Mouse (Mus musculus) forebrain, embryonic 11.5 days (tissue): Measurements from ENCODE around the gene Slco2a1. TPM values are rescaled to one million over a fixed set of nuclear protein-coding genes. Genes with fewer than 3 reads are reported as not detected.

Experiments used
- ATAC-seq: fragments of 200-750 bp; cut with Nextera tagmentation; replicated peaks from 2 replicates; pipeline ENCODE4 v1.8.0; 2017; ENCODE audit warnings: moderate TSS enrichment; ENCODE audit not compliant: low FRiP score
- DNase-seq: peaks from one replicate; pipeline ENCODE4 v3.0.0-alpha.2; 2017; ENCODE audit warnings: low spot score
- H3K27ac ChIP-seq: fragments of 300-500 bp; sonication (generic); 2 replicates; pipeline ENCODE4 v1.5.1; 2014; ENCODE audit warnings: low read depth, low read length
- H3K27me3 ChIP-seq: fragments of 300-500 bp; sonication (generic); 2 replicates; pipeline ENCODE4 v1.6.1; 2014; ENCODE audit warnings: mild to moderate bottlenecking, low read length, mixed read lengths; ENCODE audit not compliant: control insufficient read depth, insufficient read depth
- H3K36me3 ChIP-seq: fragments of 300-500 bp; sonication (generic); 2 replicates; pipeline ENCODE4 v1.6.1; 2014; ENCODE audit warnings: mild to moderate bottlenecking, low read length, moderate library complexity, mixed read lengths; ENCODE audit not compliant: control insufficient read depth, insufficient read depth
- H3K4me1 ChIP-seq: fragments of 300-500 bp; sonication (generic); replicated peaks from 2 replicates; pipeline ENCODE4 v1.6.1; 2014; ENCODE audit warnings: low read length, mixed read lengths; ENCODE audit not compliant: control insufficient read depth, insufficient read depth
- H3K4me2 ChIP-seq: fragments of 300-500 bp; sonication (generic); 2 replicates; pipeline ENCODE4 v1.6.1; 2014; ENCODE audit warnings: low read depth, mild to moderate bottlenecking, low read length, moderate library complexity, mixed read lengths; ENCODE audit not compliant: severe bottlenecking
- H3K4me3 ChIP-seq: fragments of 300-500 bp; sonication (generic); 2 replicates; pipeline ENCODE4 v1.5.1; 2014; ENCODE audit warnings: low read depth, low read length
- H3K9ac ChIP-seq: fragments of 300-500 bp; sonication (generic); 2 replicates; pipeline ENCODE4 v1.6.1; 2014; ENCODE audit warnings: low read length
- H3K9me3 ChIP-seq: fragments of 300-500 bp; sonication (generic); 2 replicates; pipeline ENCODE4 v1.6.1; 2016; ENCODE audit warnings: low read length, mixed read lengths; ENCODE audit not compliant: control insufficient read depth
- WGBS: fragments of 180-500 bp; shearing (Covaris S2); extraction: QIAGEN DNeasy Blood & Tissue Kit; methylation state at CpG from one replicate; pipeline ENCODE4 v1.1.7; 2014; 5-methylcytosine and 5-hydroxymethylcytosine counted together
- polyA plus RNA-seq: library from polyadenylated mRNA; unstranded; fragments of >200 nt; fragmentation: Nextera tagmentation; extraction: Ambion mirVana; gene quantifications from 2 replicates; pipeline ENCODE4 v1.2.1, GENCODE M21; 2014

The Slco2a1 gene
- polyA plus RNA-seq, 1 experiment from 2014 or later = 0.55 TPM

- 91% methylated on average over 8 of the region's 8 CpGs for WGBS
- Histone ChIP-seq H3K27me3 (no peaks in the 10 kb centered on the region; the same call in 1 of the 2 replicates), H3K4me2 (no peak overlapping the region), H3K4me3 (no peak overlapping the region), H3K27ac (no peak overlapping the region), H3K36me3 (no peaks in the 10 kb centered on the region), H3K4me1 (peaks cover 3% of the 10 kb centered on the region; the same call in 1 of the 2 replicates), H3K9ac (no peak overlapping the region), H3K9me3 (no peaks in the 10 kb centered on the region)
- no peak for ATAC-seq
- DNase-seq = no peak
Measured at GRCm38 (mm10) chr9:103117951-103118350, 129.4 kb downstream of the Slco2a1 start.

- Histone ChIP-seq H3K4me2 (no peak overlapping the region), H3K4me3 (no peak overlapping the region), H3K27me3 (no peaks in the 10 kb centered on the region), H3K9me3 (no peaks in the 10 kb centered on the region), H3K36me3 (no peaks in the 10 kb centered on the region), H3K27ac (no peak overlapping the region), H3K9ac (no peak overlapping the region), H3K4me1 (no peaks in the 10 kb centered on the region; the same call in 1 of the 2 replicates)
- DNase-seq (peak; percentile 35), ATAC-seq (no peak)
- 88% methylated on average over 5 of the region's 5 CpGs for WGBS
Measured at GRCm38 (mm10) chr9:103118651-103119275, 130.3 kb downstream of the Slco2a1 start.

- peak; percentile 35 for DNase-seq
- no peaks in the 10 kb centered on the region for H3K27me3 ChIP-seq
- no peaks in the 10 kb centered on the region for H3K9me3 ChIP-seq
- no peak overlapping the region for H3K4me2 ChIP-seq
- no peak overlapping the region for H3K9ac ChIP-seq
- 84% methylated on average over 9 of the region's 9 CpGs for WGBS
- H3K27ac ChIP-seq = no peak overlapping the region
- no peaks in the 10 kb centered on the region for H3K36me3 ChIP-seq
- H3K4me3 ChIP-seq = no peak overlapping the region
- H3K4me1 ChIP-seq = no peaks in the 10 kb centered on the region; the same call in 1 of the 2 replicates
- no peak for ATAC-seq
Measured at GRCm38 (mm10) chr9:103119781-103120180, 131.3 kb downstream of the Slco2a1 start.

GRCm38 (mm10) chr9:103120231-103120630 is 131.7 kb downstream of the Slco2a1 start:
- Histone ChIP-seq H3K27me3 (no peaks in the 10 kb centered on the region), H3K36me3 (no peaks in the 10 kb centered on the region), H3K4me3 (no peak overlapping the region), H3K4me1 (no peaks in the 10 kb centered on the region; the same call in 1 of the 2 replicates), H3K9me3 (no peaks in the 10 kb centered on the region), H3K9ac (no peak overlapping the region), H3K27ac (no peak overlapping the region), H3K4me2 (no peak overlapping the region)
- DNase-seq (peak; percentile 42), ATAC-seq (no peak)
- 37% methylated on average over 2 of the region's 2 CpGs for WGBS

- no peaks in the 10 kb centered on the region for H3K27me3 ChIP-seq
- DNase-seq (peak; percentile 30), ATAC-seq (no peak)
- H3K9me3 ChIP-seq = no peaks in the 10 kb centered on the region
- H3K36me3 ChIP-seq = no peaks in the 10 kb centered on the region
- 84% methylated on average over 7 of the region's 7 CpGs for WGBS
- H3K27ac ChIP-seq = no peak overlapping the region
- no peak overlapping the region for H3K4me2 ChIP-seq
- no peak overlapping the region for H3K9ac ChIP-seq
- H3K4me1 ChIP-seq = no peaks in the 10 kb centered on the region; the same call in 1 of the 2 replicates
- H3K4me3 ChIP-seq = no peak overlapping the region
Measured at GRCm38 (mm10) chr9:103121546-103121945, 133.0 kb downstream of the Slco2a1 start.

- 91% methylated on average over 4 of the region's 4 CpGs for WGBS
- no peak overlapping the region for H3K27ac ChIP-seq
- no peak overlapping the region for H3K9ac ChIP-seq
- no peaks in the 10 kb centered on the region for H3K27me3 ChIP-seq
- H3K4me3 ChIP-seq = no peak overlapping the region
- H3K36me3 ChIP-seq = no peaks in the 10 kb centered on the region
- DNase-seq = no peak
- ATAC-seq = no peak
- no peak overlapping the region for H3K4me2 ChIP-seq
- no peaks in the 10 kb centered on the region; the same call in 1 of the 2 replicates for H3K4me1 ChIP-seq
- no peaks in the 10 kb centered on the region; the same call in 1 of the 2 replicates for H3K9me3 ChIP-seq
Measured at GRCm38 (mm10) chr9:103124746-103125145, 136.2 kb downstream of the Slco2a1 start.

- ATAC-seq (peak; percentile 54; the same call in 1 of the 2 replicates), DNase-seq (no peak)
- H3K27ac ChIP-seq = peak overlapping the region; percentile 46; the same call in 1 of the 2 replicates
- no peaks in the 10 kb centered on the region for H3K36me3 ChIP-seq
- no peak overlapping the region for H3K4me2 ChIP-seq
- whole genome bisulfite sequencing = 14% methylated on average over 6 of the region's 6 CpGs
- H3K4me1 ChIP-seq = peaks cover 8% of the 10 kb centered on the region; the same call in 1 of the 2 replicates
- H3K4me3 ChIP-seq = no peak overlapping the region
- no peaks in the 10 kb centered on the region; the same call in 1 of the 2 replicates for H3K9me3 ChIP-seq
- no peaks in the 10 kb centered on the region for H3K27me3 ChIP-seq
- H3K9ac ChIP-seq = no peak overlapping the region
Measured at GRCm38 (mm10) chr9:103133493-103134124, 145.1 kb downstream of the Slco2a1 start.

- Histone ChIP-seq H3K27me3 (no peaks in the 10 kb centered on the region), H3K36me3 (no peaks in the 10 kb centered on the region), H3K4me2 (no peak overlapping the region), H3K9me3 (no peaks in the 10 kb centered on the region), H3K4me3 (no peak overlapping the region), H3K4me1 (peaks cover 8% of the 10 kb centered on the region; the same call in 1 of the 2 replicates), H3K9ac (no peak overlapping the region), H3K27ac (peak overlapping the region; percentile 46; the same call in 1 of the 2 replicates)
- 58% methylated on average over 9 of the region's 9 CpGs for WGBS
- ATAC-seq (0 out of 2 replicates have a peak, but pooled peaks have one; percentile 14), DNase-seq (no peak)
Measured at GRCm38 (mm10) chr9:103134450-103135030, 146.0 kb downstream of the Slco2a1 start.
